ENCODE assay signal across 10 mouse cellular contexts in genomic region chr10:61826753-61827435, GRCm38 (mm10). TPM values are rescaled to one million over a fixed set of nuclear protein-coding genes. Genes with fewer than 3 reads are reported as not detected.
DNase-seq lines count a peak whose midpoint lies in the region; ATAC-seq and TF ChIP-seq lines count a peak whose summit lies in the region.
"Had no signal": no experiment of that assay in that cellular context is flagged by ENCODE, and none has a peak within 500 bp of the region (broad histone marks: within the 10 kb centered on the region; RNA-seq: fewer than 3 reads in every experiment).

No protein-coding gene starts in this region.

- in situ Hi-C loops in ES-E14 (cut with MboI; ENCODE audit: low sequenced_read_pairs in 2 of 2, unreplicated experiment in 2 of 2), result no loop called here

- H3K4me1 ChIP-seq in heart, embryonic 10.5 days, result peaks cover 42% of the 10 kb centered on the region
- H3K4me1 ChIP-seq in ES-E14 (ENCODE audit: control insufficient read depth in 2 of 2, insufficient read depth in 2 of 2, low read length in 2 of 2, poor library complexity in 1 of 2), result peaks cover 20 to 54% of the 10 kb centered on the region in 2 experiments
- H3K4me1 ChIP-seq in limb, embryonic 14.5 days (ENCODE audit: control insufficient read depth, insufficient read depth, low read length), result peaks cover 58% of the 10 kb centered on the region
- H3K4me1 ChIP-seq: megakaryocyte, embryonic 14.5 days had no signal

- no peaks in the 10 kb centered on the region for H3K9me3 ChIP-seq in heart, embryonic 10.5 days
- H3K9me3 ChIP-seq in ES-E14 (ENCODE audit: control insufficient read depth, insufficient read depth, low read depth, low read length), result no peaks in the 10 kb centered on the region
- H3K9me3 ChIP-seq in limb, embryonic 14.5 days (ENCODE audit: control insufficient read depth, low read length), result no peaks in the 10 kb centered on the region
- H3K9me3 ChIP-seq: megakaryocyte, embryonic 14.5 days had no signal

- H3K36me3 ChIP-seq in heart, embryonic 10.5 days, result no peaks in the 10 kb centered on the region
- no peaks in the 10 kb centered on the region for H3K36me3 ChIP-seq in ES-E14 (ENCODE audit: control insufficient read depth, insufficient read depth, low read length, poor library complexity, severe bottlenecking)
- no peaks in the 10 kb centered on the region for H3K36me3 ChIP-seq in limb, embryonic 14.5 days (ENCODE audit: control insufficient read depth, insufficient read depth, low read length)

- 41% methylated on average over 16 of the region's 16 CpGs for WGBS in heart, embryonic 10.5 days
- 24% methylated on average over 16 of the region's 16 CpGs for WGBS in limb, embryonic 14.5 days

- H3K9ac ChIP-seq in ES-E14 (ENCODE audit: insufficient read depth, low read depth, low read length, poor library complexity, severe bottlenecking), result peak overlapping the region; percentile 46; the same call in 1 of the 2 replicates
- no peak overlapping the region for H3K9ac ChIP-seq in limb, embryonic 14.5 days (ENCODE audit: low read depth, low read length, severe bottlenecking)

- H3K4me2 ChIP-seq in limb, embryonic 14.5 days (replicated peaks; ENCODE audit: low read depth, low read length, severe bottlenecking), result no peak overlapping the region

- peak overlapping the region; percentile 29; the same call in 1 of the 2 replicates for H3K27ac ChIP-seq in heart, embryonic 10.5 days
- H3K27ac ChIP-seq in ES-E14 (ENCODE audit: insufficient read depth, low read depth, low read length, poor library complexity, severe bottlenecking), result no peak overlapping the region
- H3K27ac ChIP-seq in limb, embryonic 14.5 days (replicated peaks; ENCODE audit: low read depth, low read length), result peak overlapping the region; percentile 39

- no peak for DNase-seq in heart, embryonic 10.5 days (ENCODE audit: low spot score)
- no peak for DNase-seq in heart, adult 9 months (ENCODE audit: low spot score in 2 of 2)
- DNase-seq in ES-E14 (ENCODE audit: low read depth, low spot score), result no peak
- peak; percentile 66 for DNase-seq in forelimb bud, embryonic 11.5 days (ENCODE audit: low read depth, low spot score)
- no peak for DNase-seq in limb, embryonic 14.5 days (ENCODE audit: low spot score)
- no peak for DNase-seq in frontal cortex, postnatal 36 days (ENCODE audit: low spot score in 2 of 2)
- no peak for DNase-seq in layer of hippocampus, adult 9-11 months

- H3K4me3 ChIP-seq in heart, embryonic 10.5 days, result no peak overlapping the region
- H3K4me3 ChIP-seq in ES-E14 (ENCODE audit: insufficient read depth in 1 of 2, low read depth in 1 of 2, low read length in 2 of 2, poor library complexity in 1 of 2, severe bottlenecking in 1 of 2), result no peak overlapping the region
- no peak overlapping the region for H3K4me3 ChIP-seq in limb, embryonic 14.5 days (replicated peaks; ENCODE audit: low read length)
- H3K4me3 ChIP-seq: megakaryocyte, embryonic 14.5 days had no signal

- no peak for TF ChIP-seq POLR2A in limb, embryonic 14.5 days (IDR thresholded peaks at IDR 0.05; ENCODE audit: borderline replicate concordance, extremely low read depth, insufficient read depth, insufficient read length)

- H3K27me3 ChIP-seq in heart, embryonic 10.5 days (ENCODE audit: insufficient read depth, poor library complexity, severe bottlenecking), result no peaks in the 10 kb centered on the region
- no peaks in the 10 kb centered on the region for H3K27me3 ChIP-seq in limb, embryonic 14.5 days (ENCODE audit: control insufficient read depth, insufficient read depth, low read length)

- ATAC-seq in limb, embryonic 14.5 days (ENCODE audit: low FRiP score, low read depth), result no peak
- no peak for ATAC-seq in frontal cortex, adult (ENCODE audit: low TSS enrichment)
- ATAC-seq: intestine, embryonic 16.5 days had no signal

TF ChIP-seq in ES-E14, 5 proteins besides CTCF, POLR2A, EP300 and RAD21:
- TF ChIP-seq MAFK (IDR thresholded peaks at IDR 0.05; ENCODE audit: insufficient read depth, low read depth, low read length) (0 out of 2 replicates have a peak, but pooled peaks have one; percentile 17), ZNF384 (IDR thresholded peaks at IDR 0.05; ENCODE audit: low read depth, low read length) (no peak)

RNA-seq across cellular contexts. Expression of gene H2afy2, which starts 42.9 kb away (rescaled TPM):
- 80.4 and 148 TPM in 2 replicates for polyA plus RNA-seq in heart, embryonic 10.5 days (2016; fragmentation: Nextera tagmentation; extraction: Ambion mirVana)
- 18.7 and 25.7 TPM in 2 replicates for total RNA-seq in ES-E14 (2012; rRNA removed)
- polyA plus RNA-seq in limb, embryonic 14.5 days (2012; rRNA removed), result 87.8 and 90.3 TPM in 2 replicates
- polyA plus RNA-seq in limb, embryonic 14.5 days (2014; fragmentation: Nextera tagmentation; extraction: Ambion mirVana), result 111 and 138 TPM in 2 replicates
